Mouse (Mus musculus) forebrain, postnatal 0 days (tissue): ENCODE data around the gene Spata13. TPM values are rescaled to one million over a fixed set of nuclear protein-coding genes. Genes with fewer than 3 reads are reported as not detected.
A peak's percentile ranks its signal among the peaks of the same experiment; 100 is the strongest.

ENCODE experiments used
- ATAC-seq: fragments of 200-750 bp; cut with Nextera tagmentation; 2 replicates; pipeline ENCODE4 v1.8.0; 2017; ENCODE audit warnings: mild to moderate bottlenecking, moderate library complexity
- DNase-seq: peaks from one replicate; pipeline ENCODE4 v3.0.0-alpha.2; 2015
- H3K27ac ChIP-seq: fragments of 300-500 bp; sonication (generic); 2 replicates; pipeline ENCODE4 v1.5.1; 2014; ENCODE audit warnings: low read depth, mild to moderate bottlenecking, antibody characterized with exemption, low read length, moderate library complexity, mixed read lengths
- H3K27me3 ChIP-seq: fragments of 300-500 bp; sonication (generic); 2 replicates; pipeline ENCODE4 v1.6.1; 2014; ENCODE audit warnings: mild to moderate bottlenecking, low read length, mixed read lengths; ENCODE audit not compliant: insufficient read depth
- H3K36me3 ChIP-seq: fragments of 300-500 bp; sonication (generic); 2 replicates; pipeline ENCODE4 v1.6.1; 2014; ENCODE audit warnings: mild to moderate bottlenecking, moderate library complexity; ENCODE audit not compliant: insufficient read depth
- H3K4me1 ChIP-seq: fragments of 300-500 bp; sonication (generic); 2 replicates; pipeline ENCODE4 v1.6.1; 2014; ENCODE audit warnings: antibody characterized with exemption; ENCODE audit not compliant: insufficient read depth
- H3K4me2 ChIP-seq: fragments of 300-500 bp; sonication (generic); 2 replicates; pipeline ENCODE4 v1.6.1; 2014; ENCODE audit warnings: low read depth, mild to moderate bottlenecking, moderate library complexity
- H3K4me3 ChIP-seq: fragments of 300-500 bp; sonication (generic); 2 replicates; pipeline ENCODE4 v1.5.1; 2014; ENCODE audit warnings: low read depth, low read length, mixed read lengths
- H3K9ac ChIP-seq: fragments of 300-500 bp; sonication (generic); 2 replicates; pipeline ENCODE4 v1.6.1; 2014; ENCODE audit warnings: mild to moderate bottlenecking
- H3K9me3 ChIP-seq: fragments of 300-500 bp; sonication (generic); 2 replicates; pipeline ENCODE4 v1.6.1; 2016; ENCODE audit warnings: low read length
- CTCF ChIP-seq: sonication (generic); IDR thresholded peaks from 2 replicates; pipeline ENCODE4 v1.5.1; 2016; ENCODE audit warnings: antibody characterized with exemption, control low read depth, low read depth
- WGBS: fragments of 180-500 bp; shearing (Covaris S2); extraction: QIAGEN DNeasy Blood & Tissue Kit; methylation state at CpG from one replicate; pipeline ENCODE4 v1.1.7; 2014; 5-methylcytosine and 5-hydroxymethylcytosine counted together
- polyA plus RNA-seq: library from polyadenylated mRNA; unstranded; fragments of >200 nt; fragmentation: Nextera tagmentation; extraction: Ambion mirVana; gene quantifications from 2 replicates; pipeline ENCODE4 v1.2.1, GENCODE M21; 2015
- total RNA-seq: library from RNA; depleted of rRNA; stranded (reverse); fragments of >200 nt; gene quantifications from 2 replicates; pipeline ENCODE4 v1.2.3, GENCODE M21; 2014

The Spata13 gene
- total and polyA plus RNA-seq, 2 experiments from 2014 or later = 17.3 to 43.6 TPM

DNA sequence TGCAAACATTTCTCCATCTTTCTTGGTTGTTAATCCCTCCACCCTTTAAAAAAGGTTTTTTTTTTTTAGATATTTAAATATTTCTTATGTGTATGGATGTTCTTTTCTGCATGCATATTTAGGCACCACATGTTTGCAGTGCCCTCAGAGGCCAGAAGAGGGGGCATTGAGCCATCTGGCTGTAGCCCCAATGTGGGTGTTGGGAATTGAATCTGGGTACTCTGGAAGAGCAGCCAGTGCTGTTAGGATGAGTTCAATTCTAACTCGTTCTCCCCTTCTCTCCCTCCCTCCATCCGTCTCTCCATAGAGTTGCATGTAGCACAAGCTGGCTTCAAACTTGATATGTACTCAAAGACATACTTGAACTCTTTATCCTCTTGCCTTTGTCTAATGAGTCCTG lies 139.7 kb downstream of the Spata13 start:
- WGBS = 87% methylated on average over 2 of the region's 2 CpGs
- Histone ChIP-seq H3K4me2 (no peak overlapping the region), H3K27ac (no peak overlapping the region), H3K4me3 (no peak overlapping the region), H3K4me1 (no peaks in the 10 kb centered on the region), H3K36me3 (no peaks in the 10 kb centered on the region), H3K9me3 (no peaks in the 10 kb centered on the region), H3K27me3 (no peaks in the 10 kb centered on the region), H3K9ac (no peak overlapping the region)
- ATAC-seq = no peak
- TF ChIP-seq CTCF = no peak; the same call in 1 of the 2 replicates
- no peak for DNase-seq

DNA sequence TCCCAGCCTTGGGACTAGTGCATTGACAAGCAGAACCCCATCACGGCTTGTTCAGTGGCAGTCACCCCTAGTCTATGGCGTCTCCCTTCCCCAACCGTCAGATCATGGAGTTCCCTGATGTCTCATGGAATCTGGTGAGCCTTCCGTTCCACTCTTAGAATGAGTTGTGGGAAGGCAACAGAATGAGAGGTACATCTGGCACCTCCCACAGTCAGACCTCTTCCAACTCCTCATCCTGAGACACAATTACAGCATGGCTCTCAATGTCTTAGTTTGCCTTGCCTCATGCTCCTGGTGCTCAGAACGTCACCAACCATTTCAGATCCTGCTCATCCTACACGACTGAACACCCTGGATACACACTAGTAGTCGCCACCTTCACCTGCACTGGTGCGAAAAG lies 142.7 kb downstream of the Spata13 start:
- Histone ChIP-seq H3K9me3 (no peaks in the 10 kb centered on the region), H3K4me1 (no peaks in the 10 kb centered on the region), H3K36me3 (no peaks in the 10 kb centered on the region), H3K27ac (no peak overlapping the region), H3K9ac (no peak overlapping the region), H3K4me2 (no peak overlapping the region), H3K27me3 (no peaks in the 10 kb centered on the region), H3K4me3 (no peak overlapping the region)
- ATAC-seq (no peak), DNase-seq (no peak)
- WGBS = 87% methylated on average over 8 of the region's 8 CpGs
- TF ChIP-seq CTCF = no peak

DNA sequence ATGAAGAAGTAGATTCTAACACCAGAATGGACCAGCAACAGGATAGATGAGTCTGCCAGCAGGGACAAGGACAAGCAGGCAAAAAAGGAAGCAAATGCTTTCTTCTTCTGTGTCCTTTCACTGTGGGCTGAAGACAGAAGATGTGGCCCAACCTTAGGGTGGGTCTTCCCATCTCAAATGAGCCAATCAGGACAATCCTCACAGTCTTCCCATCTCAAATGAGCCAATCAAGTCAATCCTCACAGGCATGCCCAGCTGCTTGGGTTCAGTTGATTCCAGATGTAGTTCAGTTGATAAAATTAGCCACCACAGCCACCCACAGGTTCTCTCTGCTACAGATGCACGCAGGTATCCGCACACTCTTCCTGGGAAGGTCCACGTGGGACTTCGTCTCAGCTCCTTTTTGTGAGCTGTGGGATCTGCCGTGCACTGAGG lies 143.7 kb downstream of the Spata13 start:
- no peaks in the 10 kb centered on the region for H3K36me3 ChIP-seq
- no peaks in the 10 kb centered on the region for H3K27me3 ChIP-seq
- DNase-seq (no peak), ATAC-seq (no peak)
- no peak overlapping the region for H3K4me2 ChIP-seq
- TF ChIP-seq CTCF = no peak
- no peaks in the 10 kb centered on the region for H3K4me1 ChIP-seq
- no peaks in the 10 kb centered on the region for H3K9me3 ChIP-seq
- 91% methylated on average over 5 of the region's 5 CpGs for WGBS
- H3K27ac ChIP-seq = no peak overlapping the region
- no peak overlapping the region for H3K4me3 ChIP-seq
- no peak overlapping the region for H3K9ac ChIP-seq

DNA sequence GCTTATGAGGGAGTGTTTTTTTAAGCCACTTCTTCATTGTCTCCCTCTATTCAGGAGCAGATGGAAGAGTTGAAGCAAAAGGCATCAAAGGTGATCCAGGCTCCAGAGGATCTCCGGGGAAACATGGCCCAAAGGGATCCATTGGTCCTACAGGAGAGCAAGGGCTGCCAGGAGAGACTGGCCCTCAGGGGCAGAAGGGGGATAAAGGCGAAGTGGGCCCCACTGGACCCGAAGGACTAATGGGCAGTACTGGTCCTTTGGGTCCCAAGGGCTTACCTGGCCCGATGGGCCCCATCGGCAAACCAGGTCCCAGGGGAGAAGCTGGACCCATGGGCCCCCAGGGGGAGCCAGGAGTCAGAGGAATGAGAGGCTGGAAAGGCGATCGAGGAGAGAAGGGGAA lies 145.4 kb downstream of the Spata13 start:
- Histone ChIP-seq H3K36me3 (no peaks in the 10 kb centered on the region), H3K27me3 (no peaks in the 10 kb centered on the region), H3K9ac (no peak overlapping the region), H3K27ac (no peak overlapping the region), H3K4me3 (no peak overlapping the region), H3K4me1 (no peaks in the 10 kb centered on the region), H3K9me3 (no peaks in the 10 kb centered on the region), H3K4me2 (no peak overlapping the region)
- DNase-seq (no peak), ATAC-seq (no peak)
- WGBS = 94% methylated on average over 7 of the region's 7 CpGs
- no peak for TF ChIP-seq CTCF

DNA sequence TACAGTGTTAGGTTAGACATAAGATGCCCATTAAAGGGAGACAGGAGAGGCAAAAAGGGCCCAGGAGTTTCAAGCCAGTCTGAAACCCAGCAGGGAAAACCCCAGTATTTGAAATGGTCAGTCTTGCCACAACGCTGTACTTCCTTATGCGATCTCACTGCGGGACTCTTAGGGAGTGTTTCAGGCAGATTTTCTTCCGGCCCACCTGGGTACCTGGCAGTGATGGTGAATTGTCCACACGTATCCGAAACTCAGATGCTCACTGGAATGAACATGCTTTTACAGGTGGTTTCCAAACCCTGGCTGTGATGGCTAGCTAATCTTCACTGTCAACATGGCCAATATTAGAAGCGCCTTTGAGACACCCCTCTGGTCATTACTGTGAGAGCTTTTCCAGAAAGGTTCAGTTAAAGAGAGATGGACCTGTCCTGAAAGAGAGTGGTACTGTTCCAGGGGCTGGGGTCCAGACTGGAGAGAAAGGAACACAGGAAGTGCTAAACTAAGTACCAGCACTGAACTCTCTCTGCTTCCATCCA lies 148.4 kb downstream of the Spata13 start:
- H3K27me3 ChIP-seq = no peaks in the 10 kb centered on the region
- H3K9ac ChIP-seq = no peak overlapping the region
- no peaks in the 10 kb centered on the region for H3K9me3 ChIP-seq
- ATAC-seq (no peak), DNase-seq (no peak)
- no peak for TF ChIP-seq CTCF
- no peak overlapping the region for H3K4me3 ChIP-seq
- H3K4me2 ChIP-seq = no peak overlapping the region
- no peaks in the 10 kb centered on the region for H3K36me3 ChIP-seq
- no peaks in the 10 kb centered on the region for H3K4me1 ChIP-seq
- no peak overlapping the region for H3K27ac ChIP-seq
- 49% methylated on average over 7 of the region's 7 CpGs for WGBS

DNA sequence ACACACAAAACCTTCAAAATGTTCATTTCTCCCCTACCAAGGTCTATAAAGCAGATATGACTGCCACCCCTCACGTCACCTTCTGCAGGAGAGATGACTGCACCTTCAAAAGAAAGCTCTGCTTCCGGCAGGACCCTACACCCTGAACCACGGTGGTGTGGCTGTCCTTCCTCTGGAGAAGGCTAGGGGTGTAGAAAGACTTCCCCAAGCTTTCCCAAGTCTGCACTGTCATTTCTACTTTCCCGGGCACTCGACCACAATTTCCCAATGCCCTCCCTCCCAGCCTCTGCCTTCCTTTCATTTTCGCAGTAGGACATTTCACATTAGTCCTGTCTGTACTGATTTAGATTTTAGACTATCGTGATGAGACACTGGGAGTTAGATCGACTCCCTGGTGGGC lies 149.4 kb downstream of the Spata13 start:
- Histone ChIP-seq H3K9me3 (no peaks in the 10 kb centered on the region), H3K9ac (no peak overlapping the region), H3K36me3 (peaks cover 5% of the 10 kb centered on the region), H3K4me1 (no peaks in the 10 kb centered on the region), H3K27me3 (no peaks in the 10 kb centered on the region), H3K4me2 (no peak overlapping the region), H3K27ac (no peak overlapping the region), H3K4me3 (no peak overlapping the region)
- 43% methylated on average over 8 of the region's 8 CpGs for WGBS
- ATAC-seq = no peak
- no peak for TF ChIP-seq CTCF
- no peak for DNase-seq

DNA sequence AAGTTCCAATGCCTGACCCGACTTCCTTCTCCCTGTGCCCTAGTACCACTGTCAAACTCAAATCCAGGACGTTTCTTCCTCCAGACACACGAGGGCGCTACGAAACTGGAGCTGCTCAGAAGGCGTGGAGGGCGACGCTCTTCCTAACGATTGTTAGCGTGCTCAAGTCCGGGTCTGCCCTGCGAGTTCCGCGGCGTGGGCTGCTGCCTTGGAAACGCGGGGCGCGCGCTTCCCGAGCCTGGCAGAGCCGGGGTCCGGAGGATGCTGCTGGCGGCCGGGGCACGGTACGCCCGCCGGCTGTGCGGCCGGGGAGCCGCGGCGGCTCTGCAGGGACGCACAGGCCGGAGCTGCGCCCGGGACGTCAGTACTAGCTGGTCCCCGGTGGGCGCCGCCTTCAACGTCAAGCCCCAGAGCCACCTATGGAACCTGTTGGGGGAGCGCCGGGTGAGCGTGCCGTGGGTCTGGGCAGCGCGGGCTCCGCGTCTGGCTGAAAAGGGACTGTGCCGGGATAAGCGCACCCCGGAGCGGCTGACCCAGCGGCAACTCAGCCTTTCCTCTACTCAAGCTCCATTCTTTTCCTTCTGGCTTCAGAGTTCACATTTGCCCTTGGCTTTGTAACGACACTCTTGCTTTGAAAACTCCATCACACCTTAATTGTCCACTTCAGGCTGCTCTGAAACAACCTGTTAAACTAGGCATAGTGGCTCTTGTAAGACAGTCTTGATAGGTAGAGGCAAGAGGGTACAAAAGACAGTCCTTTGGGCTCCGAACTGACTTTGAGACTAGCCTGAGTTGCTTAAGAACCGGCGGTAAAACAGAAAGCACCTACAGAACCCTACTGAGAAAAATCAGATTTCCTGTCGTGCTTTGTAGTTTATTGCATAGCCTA lies 150.9 kb downstream of the Spata13 start, which contains the start of gene Mipep:
Gene Mipep, plus strand, starts transcription at position 147 of the 889 bp plus-strand sequence.
- under 1% methylated on average over 61 of the region's 61 CpGs for WGBS
- Histone ChIP-seq H3K36me3 (peaks cover 14% of the 10 kb centered on the region), H3K4me1 (no peaks in the 10 kb centered on the region), H3K4me3 (peak within 1 kb of the TSS; percentile 74), H3K27me3 (no peaks in the 10 kb centered on the region), H3K9ac (peak within 1 kb of the TSS; percentile 62), H3K27ac (peak within 1 kb of the TSS; percentile 64; the same call in 1 of the 2 replicates), H3K4me2 (peak within 1 kb of the TSS; percentile 81), H3K9me3 (no peaks in the 10 kb centered on the region)
- peak; percentile 93 for DNase-seq
- ATAC-seq = peak; percentile 97
- TF ChIP-seq CTCF = peak; percentile 94
